Comparison of ENCODE assay signal across 11 mouse cellular contexts in genomic region chr12:111901105-111901875, GRCm38 (mm10). TPM values are rescaled to one million over a fixed set of nuclear protein-coding genes. Genes with fewer than 3 reads are reported as not detected.
DNase-seq lines count a peak whose midpoint lies in the region; ATAC-seq and TF ChIP-seq lines count a peak whose summit lies in the region.
"Had no signal": no experiment of that assay in that cellular context is flagged by ENCODE, and none has a peak within 500 bp of the region (broad histone marks: within the 10 kb centered on the region; RNA-seq: fewer than 3 reads in every experiment).

No protein-coding gene starts in this region.

- 48% methylated on average over 12 of the region's 12 CpGs for WGBS in liver, adult 2 months

- no peaks in the 10 kb centered on the region for H3K27me3 ChIP-seq in liver, adult 2 months (ENCODE audit: control insufficient read depth, insufficient read depth, low read length)
- H3K27me3 ChIP-seq: heart, embryonic 15.5 days had no signal

- no peak for TF ChIP-seq CTCF in liver, adult 2 months (IDR thresholded peaks at IDR 0.05; ENCODE audit: low read depth, low read length)

- no peak overlapping the region for H3K4me3 ChIP-seq in liver, adult 2 months (ENCODE audit: insufficient read depth, low read depth, low read length)
- H3K4me3 ChIP-seq: heart, embryonic 15.5 days had no signal

- DNase-seq in frontal cortex, postnatal 25 days (ENCODE audit: low spot score in 2 of 2) = no peak
- DNase-seq in liver, adult 2 months (ENCODE audit: extremely low read depth, low read depth, low spot score) = peak; percentile 24
- DNase-seq in liver = no peak
- DNase-seq in MEL-GATA-1-ER (ENCODE audit: extremely low read depth, low read depth) = peak; percentile 57
- DNase-seq in layer of hippocampus, adult 9-11 months = peak; percentile 87
- no peak for DNase-seq in adrenal gland, postnatal 36 days
- no peak for DNase-seq in testis, postnatal 14 days (ENCODE audit: low spot score)
- DNase-seq: cerebellum, adult 9-10 months had no signal

- H3K4me1 ChIP-seq in liver, adult 2 months (ENCODE audit: control insufficient read depth, insufficient read depth, low read length) = peaks cover 17% of the 10 kb centered on the region

- peaks cover 36% of the 10 kb centered on the region for H3K79me2 ChIP-seq in liver, adult 2 months (ENCODE audit: control insufficient read depth, insufficient read depth, low read length)

- peak; percentile 81 for ATAC-seq in frontal cortex, adult (ENCODE audit: low TSS enrichment)

- no peak for TF ChIP-seq POLR2A in liver, adult 2 months (IDR thresholded peaks at IDR 0.05; ENCODE audit: extremely low read depth, insufficient read depth, low read length)

- H3K36me3 ChIP-seq in liver, adult 2 months (ENCODE audit: control insufficient read depth, insufficient read depth, low read length) = no peaks in the 10 kb centered on the region
- H3K36me3 ChIP-seq: heart, embryonic 15.5 days had no signal

- no peak overlapping the region for H3K9ac ChIP-seq in liver, adult 2 months (ENCODE audit: low read depth, low read length)
- H3K9ac ChIP-seq: heart, embryonic 15.5 days had no signal

- no peak overlapping the region; the same call in 1 of the 2 replicates for H3K27ac ChIP-seq in liver, adult 2 months (replicated peaks; ENCODE audit: insufficient read depth, low read depth, low read length)
- H3K27ac ChIP-seq: heart, embryonic 15.5 days; kidney, postnatal 0 days had no signal

RNA-seq across cellular contexts. Expression of gene Ppp1r13b, which starts 6.6 kb away (rescaled TPM):
- total RNA-seq in liver, adult 2 months (2014; rRNA removed) = 2.9 and 4.2 TPM in 2 replicates
- 4.5 and 5.4 TPM in 2 replicates for polyA plus RNA-seq in liver, adult 2 months (2012; rRNA removed)
- 10 to 100 TPM; 13.8 to 18.8 TPM for total RNA-seq in adrenal gland, postnatal 36 days (2021)

Comparison
In these comparisons a context has a peak if more than half of its experiments do, and no peak if none do; other contexts are left out.
1. DNase-seq: peak in liver, adult 2 months (single experiment), MEL-GATA-1-ER (single experiment) and layer of hippocampus, adult 9-11 months (single experiment); none in frontal cortex, postnatal 25 days (0 of 2), liver (single experiment), adrenal gland, postnatal 36 days (0 of 2) and testis, postnatal 14 days (single experiment).